Mouse (Mus musculus) kidney, postnatal 0 days (tissue): Measurements from ENCODE around the gene Olfr657. TPM values are rescaled to one million over a fixed set of nuclear protein-coding genes. Genes with fewer than 3 reads are reported as not detected.

Source experiments
- ATAC-seq: fragments of 200-750 bp; cut with Nextera tagmentation; replicated peaks from 2 replicates; pipeline ENCODE4 v1.8.0; 2017; ENCODE audit warnings: low read depth, moderate number of reproducible peaks, moderate TSS enrichment, moderate library complexity; ENCODE audit not compliant: low FRiP score
- DNase-seq: peaks from one replicate; pipeline ENCODE4 v3.0.0-alpha.2; 2016; ENCODE audit warnings: low spot score
- H3K27ac ChIP-seq: fragments of 300-500 bp; sonication (generic); 2 replicates; pipeline ENCODE4 v1.5.1; 2014; ENCODE audit warnings: mild to moderate bottlenecking
- H3K27me3 ChIP-seq: fragments of 300-500 bp; sonication (generic); 2 replicates; pipeline ENCODE4 v1.6.1; 2014; ENCODE audit warnings: low read length, mixed read lengths; ENCODE audit not compliant: insufficient read depth
- H3K36me3 ChIP-seq: fragments of 300-500 bp; sonication (generic); 2 replicates; pipeline ENCODE4 v1.6.1; 2014; ENCODE audit warnings: low read length, mixed read lengths; ENCODE audit not compliant: insufficient read depth
- H3K4me1 ChIP-seq: fragments of 300-500 bp; sonication (generic); replicated peaks from 2 replicates; pipeline ENCODE4 v1.6.1; 2014; ENCODE audit warnings: antibody characterized with exemption, low read length, mixed read lengths; ENCODE audit not compliant: insufficient read depth
- H3K4me2 ChIP-seq: fragments of 300-500 bp; sonication (generic); 2 replicates; pipeline ENCODE4 v1.6.1; 2014; ENCODE audit warnings: mild to moderate bottlenecking, low read length, moderate library complexity, mixed read lengths
- H3K4me3 ChIP-seq: fragments of 300-500 bp; sonication (generic); replicated peaks from 2 replicates; pipeline ENCODE4 v1.5.1; 2014; ENCODE audit warnings: low read depth, low read length
- H3K9ac ChIP-seq: fragments of 300-500 bp; sonication (generic); 2 replicates; pipeline ENCODE4 v1.6.1; 2014; ENCODE audit warnings: low read depth, low read length
- H3K9me3 ChIP-seq: fragments of 300-500 bp; sonication (generic); replicated peaks from 2 replicates; pipeline ENCODE4 v1.6.1; 2016; ENCODE audit warnings: low read length, inconsistent platforms, mixed read lengths
- CTCF ChIP-seq: IDR thresholded peaks from 2 replicates; pipeline ENCODE4 v1.5.1; 2016; ENCODE audit warnings: antibody characterized with exemption, low read depth, mild to moderate bottlenecking, moderate library complexity
- WGBS: fragments of 180-500 bp; shearing (Covaris S2); extraction: QIAGEN DNeasy Blood & Tissue Kit; methylation state at CpG from one replicate; pipeline ENCODE4 v1.1.7; 2014; 5-methylcytosine and 5-hydroxymethylcytosine counted together
- polyA plus RNA-seq: library from polyadenylated mRNA; unstranded; fragments of >200 nt; fragmentation: Nextera tagmentation; extraction: Ambion mirVana; gene quantifications from 2 replicates; pipeline ENCODE4 v1.2.1, GENCODE M21; 2015

The Olfr657 gene
- not detected in 2 replicates for polyA plus RNA-seq

DNA sequence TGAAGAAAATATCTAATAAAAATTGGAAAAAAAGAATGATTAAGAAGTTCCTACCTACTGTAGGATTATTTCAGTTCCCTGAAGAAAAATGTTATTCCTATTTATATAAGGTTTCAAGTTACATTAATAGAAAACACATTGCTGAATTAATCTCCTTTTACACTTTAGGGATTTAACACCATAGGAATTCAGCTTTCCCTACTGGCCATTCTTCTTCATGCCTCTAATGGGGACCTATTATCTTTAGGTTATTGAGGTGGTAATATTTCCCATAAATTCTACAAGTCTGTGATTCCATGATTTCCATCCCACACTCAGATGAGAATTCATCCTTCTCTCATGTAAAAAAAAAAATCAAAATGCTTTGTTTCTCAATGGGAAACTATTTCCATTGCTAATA, at the start of gene Olfr657:
Gene Olfr657 (plus strand): TSS at position 301 of the 400 bp plus-strand sequence.
- H3K4me1 ChIP-seq = no peaks in the 10 kb centered on the region
- no peaks in the 10 kb centered on the region for H3K9me3 ChIP-seq
- no peak within 1 kb of the TSS for H3K4me2 ChIP-seq
- no peak for TF ChIP-seq CTCF
- H3K36me3 ChIP-seq = no peaks in the 10 kb centered on the region
- DNase-seq = no peak
- ATAC-seq = no peak
- no peak within 1 kb of the TSS for H3K9ac ChIP-seq
- no peak within 1 kb of the TSS for H3K4me3 ChIP-seq
- no peak within 1 kb of the TSS for H3K27ac ChIP-seq
- H3K27me3 ChIP-seq = no peaks in the 10 kb centered on the region

DNA sequence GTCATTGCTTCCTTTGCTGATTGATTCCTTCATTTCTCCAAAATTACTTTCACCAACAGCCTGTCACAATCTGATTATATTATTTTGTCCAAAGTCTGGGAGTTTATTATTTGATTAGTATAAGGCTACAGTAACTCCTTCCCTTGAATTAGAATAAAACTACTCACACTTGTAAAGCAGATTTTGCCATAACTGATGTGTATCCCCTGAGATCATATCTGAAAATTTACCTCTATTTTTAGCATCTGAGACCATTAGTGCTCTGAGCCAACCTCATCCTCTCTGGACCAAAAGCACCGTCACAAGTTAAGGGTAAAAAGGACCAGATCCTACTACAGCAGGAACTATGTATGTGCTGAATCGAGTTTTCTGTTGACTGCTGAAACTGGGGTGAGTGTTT, 47.6 kb upstream of the Olfr657 start, which contains the start of gene Olfr653:
Gene Olfr653 (plus strand): TSS at position 301 of the 400 bp plus-strand sequence.
- no peaks in the 10 kb centered on the region for H3K4me1 ChIP-seq
- H3K27me3 ChIP-seq = no peaks in the 10 kb centered on the region
- H3K4me3 ChIP-seq = no peak within 1 kb of the TSS
- no peaks in the 10 kb centered on the region for H3K36me3 ChIP-seq
- H3K4me2 ChIP-seq = no peak within 1 kb of the TSS
- no peak for TF ChIP-seq CTCF
- no peaks in the 10 kb centered on the region for H3K9me3 ChIP-seq
- no peak for ATAC-seq
- WGBS = 64% methylated on average over 2 of the region's 2 CpGs
- no peak for DNase-seq
- no peak within 1 kb of the TSS for H3K27ac ChIP-seq
- no peak within 1 kb of the TSS for H3K9ac ChIP-seq

DNA sequence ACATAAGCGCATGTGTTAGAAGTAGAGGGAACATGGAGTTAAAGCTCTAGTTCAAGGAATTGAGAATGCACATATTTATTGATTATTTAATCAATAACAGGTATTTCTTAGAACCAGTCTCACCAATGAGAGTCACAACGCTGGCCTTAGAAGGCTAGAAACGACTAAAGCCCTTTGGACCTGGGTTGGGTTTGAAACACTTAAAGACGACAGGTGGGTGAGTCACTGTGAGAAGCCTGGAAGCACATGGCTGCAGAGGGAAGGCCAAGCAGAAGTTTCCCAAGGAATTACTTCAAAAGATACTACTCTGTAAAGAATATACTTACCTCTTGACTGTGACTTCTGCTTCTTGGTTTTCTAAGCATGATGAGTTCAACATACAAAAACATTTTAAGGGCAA, 43.7 kb upstream of the Olfr657 start:
- 91% methylated on average over 4 of the region's 4 CpGs for WGBS
- ATAC-seq (no peak), DNase-seq (no peak)
- no peak for TF ChIP-seq CTCF
- Histone ChIP-seq H3K4me1 (no peaks in the 10 kb centered on the region), H3K36me3 (no peaks in the 10 kb centered on the region), H3K4me3 (no peak overlapping the region), H3K27me3 (no peaks in the 10 kb centered on the region), H3K9ac (no peak overlapping the region), H3K27ac (no peak overlapping the region), H3K4me2 (no peak overlapping the region), H3K9me3 (no peaks in the 10 kb centered on the region)

DNA sequence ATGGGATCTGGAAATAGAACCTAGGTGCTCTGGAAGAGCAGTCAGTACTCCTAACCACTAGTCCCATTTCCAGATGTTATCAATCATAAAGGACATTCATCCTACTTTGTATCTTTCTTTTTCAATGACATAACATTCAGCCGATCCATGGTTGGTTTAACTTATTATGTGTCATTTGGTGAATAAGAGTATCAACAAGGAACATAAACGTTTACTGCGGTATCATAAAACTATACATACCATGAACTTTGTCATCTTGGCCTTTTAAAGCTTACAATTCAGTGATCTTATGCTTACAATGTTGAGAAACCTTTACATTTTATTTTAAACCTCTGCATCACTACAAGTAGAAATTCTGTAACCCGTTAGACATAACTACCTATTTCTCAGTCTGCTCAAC, 43.2 kb upstream of the Olfr657 start:
- ATAC-seq (no peak), DNase-seq (no peak)
- Histone ChIP-seq H3K4me2 (no peak overlapping the region), H3K36me3 (no peaks in the 10 kb centered on the region), H3K9me3 (no peaks in the 10 kb centered on the region), H3K4me3 (no peak overlapping the region), H3K4me1 (no peaks in the 10 kb centered on the region), H3K9ac (no peak overlapping the region), H3K27me3 (no peaks in the 10 kb centered on the region), H3K27ac (no peak overlapping the region)
- WGBS = 84% methylated on average over 4 of the region's 4 CpGs
- TF ChIP-seq CTCF = no peak

DNA sequence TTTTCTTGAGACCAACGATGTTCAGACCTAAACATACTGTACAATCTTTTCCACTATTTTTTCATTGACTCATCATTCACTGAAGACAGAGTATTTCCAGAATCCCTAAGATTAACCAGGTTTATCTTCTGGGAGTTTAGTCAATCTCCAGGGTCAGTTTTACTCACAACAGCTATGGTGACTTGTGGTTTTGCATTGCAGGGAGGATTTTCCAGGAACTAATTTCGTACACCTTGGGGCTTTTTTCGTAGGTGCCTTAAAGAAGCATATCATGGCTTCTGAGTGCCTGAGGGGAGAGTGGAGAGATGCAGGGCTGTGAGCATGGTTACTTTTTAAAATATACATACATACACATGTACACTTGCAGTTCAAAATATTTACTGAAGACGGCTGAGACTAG, 37.9 kb upstream of the Olfr657 start, which contains the start of gene Olfr654:
Gene Olfr654 (plus strand): TSS at position 301 of the 400 bp plus-strand sequence.
- H3K36me3 ChIP-seq = no peaks in the 10 kb centered on the region
- H3K4me3 ChIP-seq = no peak within 1 kb of the TSS
- H3K27me3 ChIP-seq = no peaks in the 10 kb centered on the region
- H3K9ac ChIP-seq = no peak within 1 kb of the TSS
- no peak within 1 kb of the TSS for H3K4me2 ChIP-seq
- H3K4me1 ChIP-seq = no peaks in the 10 kb centered on the region
- H3K27ac ChIP-seq = no peak within 1 kb of the TSS
- TF ChIP-seq CTCF = no peak
- ATAC-seq (no peak), DNase-seq (no peak)
- WGBS = 85% methylated on average over 4 of the region's 4 CpGs
- no peaks in the 10 kb centered on the region for H3K9me3 ChIP-seq

DNA sequence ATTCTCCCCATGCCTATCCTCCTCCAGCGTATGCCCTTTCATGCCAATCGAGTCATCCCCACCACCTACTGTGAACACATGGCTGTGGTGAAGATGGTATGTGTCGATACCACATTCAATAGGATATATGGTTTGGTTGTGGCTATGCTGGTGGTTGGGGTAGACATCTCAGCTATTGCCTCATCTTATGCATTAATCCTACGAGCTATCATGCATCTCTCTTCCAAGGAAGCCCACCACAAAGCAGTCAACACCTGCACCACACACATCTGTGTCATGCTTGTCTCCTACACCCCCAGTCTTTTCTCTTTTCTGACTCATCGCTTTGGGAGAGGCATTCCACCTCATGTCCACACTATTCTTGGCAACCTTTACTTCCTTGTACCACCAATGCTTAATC, 36.3 kb upstream of the Olfr657 start:
- H3K9ac ChIP-seq = no peak overlapping the region
- H3K4me3 ChIP-seq = no peak overlapping the region
- no peaks in the 10 kb centered on the region for H3K4me1 ChIP-seq
- 87% methylated on average over 5 of the region's 5 CpGs for WGBS
- no peaks in the 10 kb centered on the region for H3K27me3 ChIP-seq
- no peaks in the 10 kb centered on the region for H3K9me3 ChIP-seq
- no peak for TF ChIP-seq CTCF
- H3K36me3 ChIP-seq = no peaks in the 10 kb centered on the region
- no peak overlapping the region for H3K27ac ChIP-seq
- DNase-seq (no peak), ATAC-seq (no peak)
- no peak overlapping the region for H3K4me2 ChIP-seq

DNA sequence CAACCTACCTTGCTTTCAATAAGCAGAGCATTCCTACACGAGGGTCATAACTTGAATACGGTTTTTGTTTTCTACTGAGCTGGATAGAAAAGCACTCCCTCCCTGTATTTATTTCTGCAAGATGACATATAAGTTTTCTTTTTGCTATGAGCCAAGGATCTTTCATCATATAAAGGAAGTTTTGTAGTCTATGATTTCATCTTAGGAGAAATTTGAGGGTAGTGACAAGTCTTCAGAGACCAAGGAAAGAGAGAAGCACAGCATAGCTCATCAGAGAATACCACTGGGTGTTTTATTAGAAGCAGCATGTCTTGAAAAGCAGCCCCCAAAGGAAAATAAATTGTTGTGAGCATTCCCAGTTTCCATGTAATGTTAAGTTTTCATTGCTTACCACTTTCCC, 22.9 kb upstream of the Olfr657 start, which contains the start of gene Olfr655:
Gene Olfr655 (minus strand): TSS at position 101 of the 400 bp plus-strand sequence.
- Histone ChIP-seq H3K9me3 (no peaks in the 10 kb centered on the region), H3K36me3 (no peaks in the 10 kb centered on the region), H3K4me3 (no peak within 1 kb of the TSS), H3K27ac (no peak within 1 kb of the TSS), H3K27me3 (no peaks in the 10 kb centered on the region), H3K4me2 (no peak within 1 kb of the TSS), H3K9ac (no peak within 1 kb of the TSS), H3K4me1 (no peaks in the 10 kb centered on the region)
- no peak for TF ChIP-seq CTCF
- WGBS = 86% methylated on average over 2 of the region's 2 CpGs
- no peak for ATAC-seq
- DNase-seq = no peak
